Comparison of ENCODE assay signal across 11 mouse cellular contexts in the genomic region with DNA sequence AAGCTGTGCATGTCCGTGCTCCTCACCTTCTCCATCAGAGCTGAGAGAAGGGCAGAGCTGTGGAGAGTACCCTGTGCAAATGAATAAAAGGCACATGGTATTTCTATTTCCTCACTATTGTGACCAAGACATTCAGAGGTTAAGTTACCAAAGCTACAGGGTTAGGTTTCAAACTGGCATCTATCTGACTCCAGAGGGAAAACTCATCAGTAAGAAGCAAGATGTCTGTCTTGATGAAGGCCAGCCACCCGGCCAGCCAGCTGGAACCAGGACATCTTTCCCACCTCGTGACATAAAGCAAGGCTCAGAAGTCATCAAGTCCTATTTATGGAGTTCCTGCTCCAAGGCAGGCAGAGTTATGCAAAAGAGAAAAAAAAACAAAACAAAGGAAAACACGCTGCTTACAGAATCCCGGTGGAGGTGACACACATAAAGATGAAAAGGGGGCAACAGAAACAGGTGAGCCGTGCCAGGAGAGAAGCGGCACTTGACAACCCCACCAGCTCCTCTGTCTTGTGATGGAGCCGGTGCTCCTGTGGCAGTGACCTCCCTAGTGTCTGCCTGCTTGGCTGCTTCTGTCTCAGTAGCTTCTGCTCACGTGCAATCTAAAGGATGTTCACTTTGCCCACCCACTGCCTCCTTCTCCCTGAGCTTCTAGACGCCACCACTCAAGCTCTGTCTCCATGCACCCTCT.
DNase-seq lines count a peak whose midpoint lies in the region; ATAC-seq lines count a peak whose summit lies in the region.
"Had no signal": no experiment of that assay in that cellular context is flagged by ENCODE, and none has a peak within 500 bp of the region (broad histone marks: within the 10 kb centered on the region; RNA-seq: fewer than 3 reads in every experiment).

No protein-coding gene starts in this region.

- WGBS in kidney, embryonic 14.5 days, result 40% methylated on average over 10 of the region's 10 CpGs
- WGBS in limb, embryonic 10.5 days, result 72% methylated on average over 10 of the region's 10 CpGs

- H3K4me2 ChIP-seq in kidney, embryonic 14.5 days (replicated peaks; ENCODE audit: low read depth, low read length), result no peak overlapping the region
- H3K4me2 ChIP-seq: liver, embryonic 13.5 days had no signal

- no peak overlapping the region for H3K27ac ChIP-seq in kidney, embryonic 14.5 days (ENCODE audit: low read depth, low read length)
- no peak overlapping the region for H3K27ac ChIP-seq in limb, embryonic 10.5 days
- H3K27ac ChIP-seq: liver, embryonic 13.5 days had no signal

- H3K9me3 ChIP-seq in kidney, embryonic 14.5 days (ENCODE audit: control insufficient read depth, low read length), result no peaks in the 10 kb centered on the region
- H3K9me3 ChIP-seq in limb, embryonic 10.5 days (replicated peaks), result no peaks in the 10 kb centered on the region
- H3K9me3 ChIP-seq: liver, embryonic 13.5 days had no signal

- H3K27me3 ChIP-seq in kidney, embryonic 14.5 days (ENCODE audit: control insufficient read depth, insufficient read depth, low read length), result no peaks in the 10 kb centered on the region
- no peaks in the 10 kb centered on the region for H3K27me3 ChIP-seq in limb, embryonic 10.5 days (ENCODE audit: low read depth, poor library complexity, severe bottlenecking)
- H3K27me3 ChIP-seq: liver, embryonic 13.5 days had no signal

- no peaks in the 10 kb centered on the region for H3K4me1 ChIP-seq in kidney, embryonic 14.5 days (ENCODE audit: control insufficient read depth, insufficient read depth, low read length)
- H3K4me1 ChIP-seq in limb, embryonic 10.5 days, result no peaks in the 10 kb centered on the region
- H3K4me1 ChIP-seq: liver, embryonic 13.5 days had no signal

- no peaks in the 10 kb centered on the region for H3K36me3 ChIP-seq in kidney, embryonic 14.5 days (ENCODE audit: control insufficient read depth, insufficient read depth, low read length)
- H3K36me3 ChIP-seq in limb, embryonic 10.5 days, result no peaks in the 10 kb centered on the region
- H3K36me3 ChIP-seq: liver, embryonic 13.5 days had no signal

- H3K9ac ChIP-seq in kidney, embryonic 14.5 days (ENCODE audit: low read depth, low read length), result no peak overlapping the region
- H3K9ac ChIP-seq: liver, embryonic 13.5 days had no signal

- peak; percentile 80; the same call in 1 of the 2 replicates for ATAC-seq in kidney, embryonic 14.5 days (ENCODE audit: low FRiP score, low TSS enrichment)
- ATAC-seq: forebrain, embryonic 14.5 days had no signal

- no peak overlapping the region for H3K4me3 ChIP-seq in kidney, embryonic 14.5 days (ENCODE audit: low read length)
- no peak overlapping the region for H3K4me3 ChIP-seq in limb, embryonic 10.5 days
- H3K4me3 ChIP-seq: liver, embryonic 13.5 days had no signal

- DNase-seq in embryo, embryonic 10 days (ENCODE audit: low spot score), result peak; percentile 13
- DNase-seq in embryo, embryonic 11 days, result no peak
- DNase-seq in kidney, postnatal 36 days, result no peak
- DNase-seq in right cerebral cortex, postnatal 36 days (ENCODE audit: low spot score in 2 of 2), result peak; percentile 14 to 18
- DNase-seq in right cerebral cortex, postnatal 10 days (ENCODE audit: low spot score in 2 of 2), result no peak
- no peak for DNase-seq in adrenal gland, postnatal 14 days
- DNase-seq in limb, embryonic 10.5 days (ENCODE audit: low spot score), result no peak
- DNase-seq: kidney, adult 18-20 months; liver, embryonic 13.5 days had no signal

Comparison
In these comparisons a context has a peak if more than half of its experiments do, and no peak if none do; other contexts are left out.
1. DNase-seq: peak in embryo, embryonic 10 days (single experiment) and right cerebral cortex, postnatal 36 days (2 of 2); none in embryo, embryonic 11 days (single experiment), kidney, postnatal 36 days (0 of 2), right cerebral cortex, postnatal 10 days (0 of 2), adrenal gland, postnatal 14 days (single experiment) and limb, embryonic 10.5 days (single experiment).